8 mouse cellular contexts compared by ENCODE assay signal in the genomic region with DNA sequence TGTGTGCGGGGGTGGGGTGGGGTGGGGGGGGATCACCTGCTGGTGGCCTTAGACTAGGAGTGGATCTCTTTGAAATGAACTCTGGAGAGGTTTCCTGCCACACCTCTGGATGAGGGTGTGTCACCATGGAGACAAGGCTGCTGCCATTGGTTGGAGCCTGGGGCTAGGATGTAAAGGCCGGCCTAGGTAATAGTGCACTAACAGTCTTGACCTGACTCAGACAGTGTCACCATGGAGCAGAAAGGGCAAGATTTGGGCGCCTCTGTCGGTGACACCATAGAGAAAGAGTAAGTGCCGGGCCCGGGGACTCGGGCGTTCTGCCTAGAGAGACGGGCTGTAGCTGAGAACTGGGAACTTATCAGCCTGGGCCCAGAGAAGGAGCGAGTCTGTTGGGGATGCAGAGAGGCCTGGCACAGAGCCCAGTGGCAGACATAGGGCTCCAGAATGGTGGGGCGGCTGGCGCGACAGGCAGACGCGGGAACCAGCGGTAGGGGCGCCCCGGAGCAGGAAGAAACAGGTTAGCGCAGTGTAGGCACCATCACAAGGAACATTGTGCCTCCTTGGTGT. TPM values are rescaled to one million over a fixed set of nuclear protein-coding genes. Genes with fewer than 3 reads are reported as not detected.
DNase-seq lines count a peak whose midpoint lies in the region; ATAC-seq lines count a peak whose summit lies in the region.
"Not testable (repeated sequence)": the region's sequence is repeated elsewhere in the genome, so short reads cannot be mapped to it uniquely, and the experiment has no call there.

A gene (plus strand): TSS at position 51 of the 567 bp plus-strand sequence.

- peak within 1 kb of the TSS; percentile 67 for H3K4me2 ChIP-seq in liver, embryonic 13.5 days

- intact Hi-C loops in heart, postnatal 36 days (cut with DNase I), result not testable (repeated sequence)

- H3K27ac ChIP-seq in liver, embryonic 13.5 days, result peak within 1 kb of the TSS; percentile 83

- DNase-seq in CD4-positive, CD25-positive, alpha-beta regulatory T cell, adult 2 months (ENCODE audit: low read depth, low spot score), result peak; percentile 59
- DNase-seq in cerebellum, adult 8-10 months, result peak; percentile 51
- DNase-seq in heart, postnatal 36 days, result peak; percentile 50 to 70
- peak; percentile 51 to 72 for DNase-seq in kidney, postnatal 36 days
- DNase-seq in liver, embryonic 13.5 days, result not testable (repeated sequence)
- DNase-seq in monocyte, adult 2 months (ENCODE audit: low read depth in 1 of 2, low spot score in 2 of 2), result peak; percentile 33 to 52
- peak; percentile 58 to 66 for DNase-seq in spleen, postnatal 14 days (ENCODE audit: low spot score in 2 of 2)

- peak within 1 kb of the TSS; percentile 65 for H3K9ac ChIP-seq in liver, embryonic 13.5 days

- H3K4me1 ChIP-seq in liver, embryonic 13.5 days (replicated peaks), result peaks cover 35% of the 10 kb centered on the region

- peak; percentile 92 for ATAC-seq in frontal cortex, adult (ENCODE audit: low TSS enrichment)
- peak; percentile 83 for ATAC-seq in liver, embryonic 13.5 days (ENCODE audit: low read depth)

- peak within 1 kb of the TSS; percentile 54 for H3K4me3 ChIP-seq in liver, embryonic 13.5 days (replicated peaks)

- 15% methylated on average over 19 of the region's 19 CpGs for WGBS in liver, embryonic 13.5 days (ENCODE audit: insufficient replicate concordance)

- H3K36me3 ChIP-seq in liver, embryonic 13.5 days, result peaks cover 17% of the 10 kb centered on the region

- H3K27me3 ChIP-seq in liver, embryonic 13.5 days, result not testable (repeated sequence)

- not testable (repeated sequence) for H3K9me3 ChIP-seq in liver, embryonic 13.5 days (replicated peaks)

RNA-seq across cellular contexts. Expression of the gene that starts here (rescaled TPM):
- under 1 TPM; 0.22 to 0.65 TPM for total RNA-seq in heart, postnatal 36 days (2021)
- 7.6 and 8.5 TPM in 2 replicates for polyA plus RNA-seq in liver, embryonic 13.5 days (2015; fragmentation: Nextera tagmentation; extraction: Ambion mirVana)

Comparison
In these comparisons a context has a peak if more than half of its experiments do, and no peak if none do; other contexts are left out.
1. Peak in DNase-seq in heart, postnatal 36 days; RNA of the gene not detected or under 1 TPM.